Mouse (Mus musculus) embryo, embryonic 11.5 days (tissue): ENCODE data around the gene Gm36176.
A peak's percentile ranks its signal among the peaks of the same experiment; 100 is the strongest.
"Not testable (repeated sequence)": the region's sequence is repeated elsewhere in the genome, so short reads cannot be mapped to it uniquely, and the experiment has no call there.

ENCODE experiments used
- DNase-seq: peaks from one replicate; pipeline ENCODE4 v3.0.0-alpha.2; 2012; ENCODE audit warnings: low read depth, low spot score

Gm36176 gene

DNA sequence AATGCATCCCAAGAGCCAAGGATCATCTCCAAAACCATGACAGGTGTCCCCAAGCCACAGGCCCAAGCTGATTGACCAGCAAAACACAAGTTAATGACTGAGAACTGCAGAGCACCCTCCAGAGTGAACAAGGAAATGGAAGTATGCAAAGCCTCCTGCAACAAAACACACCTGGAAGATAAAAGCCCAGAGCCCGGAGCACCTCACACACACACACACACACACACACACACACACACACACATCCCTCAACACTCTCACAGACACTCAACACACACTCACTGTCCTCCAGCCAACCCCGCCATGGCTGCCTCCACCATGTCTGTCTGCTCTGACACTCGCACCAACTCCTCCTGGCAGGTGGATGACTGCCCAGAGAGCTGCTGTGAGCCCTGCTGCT, at the start of gene Gm36176:
Gm36176 (plus strand) TSS at position 301 of the 400 bp plus-strand sequence.
- DNase-seq = no peak

DNA sequence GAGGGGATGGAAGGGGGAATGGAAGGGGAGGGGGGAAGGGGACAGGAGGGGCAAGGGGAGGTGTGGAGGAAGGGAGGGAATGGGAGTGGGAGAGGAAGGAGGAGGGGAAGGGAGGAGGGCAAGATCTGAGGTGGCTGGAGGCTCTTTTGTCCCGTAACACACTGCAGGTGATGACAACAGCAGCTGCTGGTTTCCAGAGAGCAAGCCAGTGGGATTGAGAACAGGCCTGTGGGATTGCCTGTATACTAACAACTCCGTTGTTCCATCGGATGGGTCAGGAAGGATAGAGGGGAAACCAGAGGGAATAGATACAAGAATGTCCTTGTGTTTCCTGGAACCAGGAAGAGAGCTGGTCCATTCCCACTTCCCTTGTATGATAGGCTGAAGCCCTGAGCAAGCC, 48.9 kb upstream of the Gm36176 start:
- no peak for DNase-seq

DNA sequence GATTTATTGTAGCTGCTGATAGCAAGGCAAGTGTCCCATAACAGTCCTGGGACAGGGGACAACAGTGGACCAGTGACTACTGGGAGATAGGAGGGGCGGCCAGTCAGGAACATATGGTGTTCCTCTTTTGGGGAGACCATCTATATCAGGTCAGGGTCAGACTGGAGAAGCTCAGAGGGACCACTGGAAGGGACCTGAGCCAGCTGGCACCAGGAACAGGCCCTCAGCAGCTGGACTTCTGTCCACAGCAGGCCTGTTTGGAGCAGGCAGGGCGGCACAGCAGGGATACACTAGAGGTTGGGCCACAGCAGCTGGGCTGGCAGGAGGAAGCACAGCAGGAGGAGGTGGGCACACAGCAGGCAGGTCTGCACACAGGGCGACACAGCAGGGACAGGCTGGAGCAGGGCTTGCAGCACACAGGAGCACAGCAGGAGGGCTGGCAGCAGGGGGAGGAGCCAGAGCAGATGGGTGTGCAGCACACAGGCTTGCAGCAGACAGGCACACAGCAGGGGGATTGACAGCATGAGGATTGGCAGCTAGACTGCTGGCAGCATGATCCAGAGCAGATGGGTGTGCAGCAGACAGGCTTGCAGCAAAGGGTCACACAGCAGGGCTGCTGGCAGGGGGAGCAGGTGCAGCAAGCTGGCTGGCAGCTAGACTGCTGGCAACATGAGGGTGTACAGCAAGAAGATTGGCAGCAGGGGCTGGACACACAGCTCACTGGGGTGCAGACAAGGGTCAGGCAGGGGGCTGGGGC, 48.3 kb upstream of the Gm36176 start:
- DNase-seq = not testable (repeated sequence)

DNA sequence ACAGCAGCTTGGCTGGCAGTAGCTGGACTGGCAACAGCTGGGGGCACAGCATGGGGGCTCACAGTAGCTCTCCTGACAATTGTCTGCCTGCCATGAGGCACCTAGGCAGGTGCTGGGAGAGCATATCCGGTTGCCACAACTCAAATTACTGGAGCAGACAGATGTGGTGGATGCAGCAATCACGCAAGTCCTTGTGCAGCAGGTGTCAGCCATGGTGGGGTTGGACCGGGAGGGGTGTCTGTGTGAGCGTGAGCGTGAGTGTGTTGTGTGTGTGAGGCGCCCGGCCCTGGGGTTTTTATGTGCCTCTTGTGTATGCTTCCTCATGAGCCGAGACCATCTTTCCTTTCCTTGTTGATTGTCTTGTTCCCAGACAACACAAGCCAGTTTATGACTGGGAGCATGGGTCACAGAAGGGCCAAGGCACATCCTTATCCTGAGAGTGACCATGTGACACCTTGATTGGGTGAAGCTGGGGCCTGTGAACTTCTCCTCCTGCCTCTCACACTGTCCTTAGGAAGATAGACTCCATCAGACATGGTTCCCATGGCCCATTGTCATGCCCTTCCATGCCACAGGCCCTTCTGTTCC, 47.6 kb upstream of the Gm36176 start, which contains the start of gene Gm19668:
Gm19668 (minus strand) TSS at position 213 of the 588 bp plus-strand sequence.
- no peak for DNase-seq

DNA sequence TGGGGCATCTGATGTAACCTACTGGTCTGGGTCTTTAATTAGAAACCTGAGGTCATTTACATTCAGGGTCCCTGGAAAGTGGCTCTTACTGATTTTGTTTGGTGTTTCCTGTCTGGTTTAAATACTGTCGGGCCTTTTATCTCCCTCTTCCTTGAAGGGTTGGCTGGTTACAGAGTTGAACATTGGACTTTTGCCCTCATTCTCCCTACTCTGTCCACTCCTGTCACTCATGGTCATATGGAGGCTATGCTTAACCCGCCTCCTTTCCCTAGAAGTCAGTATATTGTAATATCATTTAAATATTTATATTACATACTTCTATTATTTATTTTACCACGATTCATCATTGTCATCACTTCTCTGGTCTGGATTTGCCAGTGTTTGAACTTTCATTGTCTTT, 42.5 kb upstream of the Gm36176 start:
- DNase-seq = no peak

DNA sequence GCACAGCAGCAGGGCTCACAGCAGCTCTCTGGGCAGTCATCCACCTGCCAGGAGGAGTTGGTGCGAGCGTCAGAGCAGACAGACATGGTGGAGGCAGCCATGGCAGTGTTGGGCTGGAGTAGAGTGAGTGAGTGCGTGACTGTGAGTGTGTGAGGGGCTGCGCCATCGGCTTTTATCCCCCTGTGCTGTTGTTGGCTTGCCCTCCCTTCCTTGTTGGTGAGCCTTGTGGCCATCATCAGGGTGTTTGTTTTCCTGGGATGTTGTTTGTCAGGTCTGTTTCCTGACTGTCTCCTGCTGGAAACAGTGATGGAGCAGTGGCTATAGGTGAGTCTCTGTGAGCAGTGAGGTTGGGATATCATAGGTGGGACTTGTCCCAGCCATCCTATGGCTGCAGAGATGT, 34.9 kb upstream of the Gm36176 start, which contains the start of gene Gm9507:
Gm9507 (minus strand) TSS at position 101 of the 400 bp plus-strand sequence.
- DNase-seq = no peak

DNA sequence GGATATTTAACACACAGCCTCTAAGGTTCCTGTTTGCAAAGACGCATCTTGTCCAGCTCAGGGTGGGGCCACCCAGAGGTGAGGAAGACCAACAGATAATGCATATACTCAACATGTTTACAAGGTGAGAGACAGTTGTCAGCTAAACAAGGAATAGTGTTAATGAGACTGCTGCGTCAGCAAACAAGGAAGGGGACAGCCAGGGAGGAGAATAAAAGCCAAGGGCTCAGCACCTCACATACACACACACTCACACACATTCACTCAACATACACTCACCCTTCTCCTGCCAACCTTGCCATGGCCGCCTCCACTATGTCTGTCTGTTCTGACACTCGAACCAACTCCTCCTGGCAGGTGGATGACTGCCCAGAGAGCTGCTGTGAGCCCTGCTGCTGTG, 32.2 kb upstream of the Gm36176 start, which contains the start of gene Gm2696:
Gm2696 (plus strand) TSS at position 301 of the 400 bp plus-strand sequence.
- no peak for DNase-seq

DNA sequence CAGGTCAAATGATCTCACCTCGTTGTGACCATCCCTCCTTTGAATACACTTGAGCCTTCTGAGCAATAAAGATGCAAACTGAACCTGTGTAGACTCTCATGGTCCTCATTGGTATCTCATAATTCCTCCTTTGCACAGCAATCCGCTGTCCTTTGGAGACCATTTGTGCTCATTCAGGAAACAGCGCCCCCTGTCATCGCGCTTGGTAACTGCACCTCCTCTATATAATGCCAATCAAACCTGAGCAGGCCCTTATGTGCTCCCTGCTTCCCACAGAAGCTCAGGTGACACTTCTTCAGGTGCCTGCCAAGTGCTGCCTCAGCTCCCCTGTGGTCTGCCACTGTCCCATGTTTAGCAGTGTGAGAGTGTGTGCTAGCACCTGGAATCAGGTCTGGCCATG, 31.1 kb upstream of the Gm36176 start:
- DNase-seq = peak; percentile 14

DNA sequence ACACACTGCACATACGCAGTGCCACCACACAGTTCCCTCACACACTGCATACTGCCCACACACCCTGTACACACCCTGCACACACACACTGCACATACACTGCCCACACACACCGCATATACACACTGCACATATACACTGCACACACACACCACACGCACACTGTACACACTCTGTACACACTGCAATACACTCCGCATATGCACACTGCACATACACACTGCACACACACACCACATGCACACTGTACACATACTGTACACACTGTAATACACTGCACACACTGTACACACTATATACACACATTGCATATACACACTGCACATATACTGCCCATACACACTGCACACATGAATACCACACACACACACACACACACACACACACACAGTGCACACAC, 28.1 kb upstream of the Gm36176 start:
- DNase-seq = no peak

DNA sequence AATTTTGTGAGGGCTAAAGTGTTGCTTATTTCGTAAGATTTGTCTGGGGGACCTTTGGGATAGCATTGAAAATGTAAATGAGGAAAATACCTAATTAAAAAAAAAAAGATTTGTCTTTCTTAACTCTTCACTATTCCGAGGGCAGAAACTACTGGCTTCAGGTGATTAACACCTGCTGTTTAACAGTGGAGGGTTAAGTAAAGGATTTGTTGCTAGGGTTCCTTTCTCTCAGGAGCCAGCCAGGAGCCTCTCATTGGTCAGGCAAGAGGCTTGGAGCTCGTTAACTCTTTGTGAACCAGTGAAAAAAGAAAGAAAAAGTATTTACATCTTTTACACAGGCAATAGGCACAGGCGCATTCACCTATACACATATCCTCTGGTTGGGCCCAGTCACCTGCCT, 27.4 kb upstream of the Gm36176 start:
- no peak for DNase-seq

DNA sequence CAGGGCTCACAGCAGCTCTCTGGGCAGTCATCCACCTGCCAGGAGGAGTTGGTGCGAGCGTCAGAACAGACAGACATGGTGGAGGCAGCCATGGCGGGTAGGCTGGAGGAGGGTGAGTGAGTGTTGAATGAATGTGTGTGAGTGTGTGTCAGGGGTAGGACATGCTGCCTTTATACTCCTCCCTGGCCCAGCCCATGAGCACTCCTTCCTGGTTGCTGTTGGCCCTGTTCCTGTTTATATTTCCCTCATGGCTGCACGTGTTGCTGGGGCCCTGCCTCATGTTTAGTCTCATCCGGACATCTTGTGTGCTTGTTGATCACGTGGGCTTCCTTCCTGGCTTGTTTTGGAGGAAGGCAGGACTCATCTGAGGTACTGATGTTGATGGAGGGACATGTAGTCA, 19.7 kb upstream of the Gm36176 start, which contains the start of gene Krtap10-4:
Krtap10-4 (minus strand) TSS at position 145 of the 400 bp plus-strand sequence.
- no peak for DNase-seq

DNA sequence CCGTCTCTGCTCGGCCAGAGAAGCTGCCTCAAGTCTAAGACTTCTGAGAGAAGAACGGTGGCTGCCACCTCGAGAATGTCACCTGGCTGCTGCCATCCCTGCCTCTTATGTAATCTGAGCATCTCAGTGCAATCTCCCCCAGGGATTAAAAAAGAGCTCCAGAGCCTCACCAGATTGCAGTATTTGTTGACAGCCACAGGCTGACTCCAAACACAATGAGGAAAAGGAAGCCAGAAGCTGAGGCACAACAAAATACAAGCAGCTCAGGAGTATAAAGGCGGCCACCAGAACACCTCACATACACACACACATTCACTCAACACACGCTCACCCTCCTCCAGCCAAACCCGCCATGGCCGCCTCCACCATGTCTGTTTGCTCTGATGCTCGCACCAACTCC, 11.0 kb upstream of the Gm36176 start, which contains the start of gene Krtap10-10:
Krtap10-10 (plus strand) TSS at position 301 of the 400 bp plus-strand sequence.
- no peak for DNase-seq

DNA sequence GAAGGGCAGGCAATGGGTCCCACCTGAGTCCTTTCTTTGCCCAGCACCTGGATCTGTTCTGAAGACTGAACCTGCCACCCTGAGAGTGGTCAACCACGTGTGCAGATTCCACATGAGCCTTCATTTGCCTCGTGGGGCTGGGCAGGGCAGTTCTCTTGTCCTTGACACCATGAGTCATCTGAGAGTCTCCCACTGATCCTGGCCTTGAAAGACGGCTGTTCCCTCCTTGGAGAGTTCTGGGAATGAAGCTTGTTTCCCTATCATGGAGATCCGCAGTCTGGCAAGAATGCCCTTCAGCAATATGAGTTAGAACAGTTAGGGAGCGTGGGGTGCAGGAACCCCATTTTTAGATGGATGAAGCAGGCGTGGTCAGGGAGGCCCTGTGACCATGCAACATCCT, 7.6 kb upstream of the Gm36176 start:
- no peak for DNase-seq

DNA sequence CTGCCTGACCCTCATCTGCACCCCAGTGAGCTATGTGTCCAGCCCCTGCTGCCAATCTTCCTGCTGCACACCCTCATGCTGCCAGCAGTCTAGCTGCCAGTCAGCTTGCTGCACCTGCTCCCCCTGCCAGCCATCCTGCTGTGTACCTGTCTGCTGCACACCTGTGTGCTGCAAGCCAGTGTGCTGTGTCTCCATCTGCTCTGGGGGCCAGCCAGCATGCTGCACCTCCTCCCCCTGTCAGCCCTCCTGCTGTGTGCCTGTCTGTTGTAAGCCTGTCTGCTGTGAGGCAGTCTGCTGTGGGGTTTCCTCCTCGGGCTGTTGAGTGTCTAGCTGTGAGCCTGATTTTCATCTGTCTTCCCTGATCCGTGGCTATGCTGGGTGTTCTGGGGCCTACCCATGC, 358 bp downstream of the Gm36176 start:
- DNase-seq = no peak

DNA sequence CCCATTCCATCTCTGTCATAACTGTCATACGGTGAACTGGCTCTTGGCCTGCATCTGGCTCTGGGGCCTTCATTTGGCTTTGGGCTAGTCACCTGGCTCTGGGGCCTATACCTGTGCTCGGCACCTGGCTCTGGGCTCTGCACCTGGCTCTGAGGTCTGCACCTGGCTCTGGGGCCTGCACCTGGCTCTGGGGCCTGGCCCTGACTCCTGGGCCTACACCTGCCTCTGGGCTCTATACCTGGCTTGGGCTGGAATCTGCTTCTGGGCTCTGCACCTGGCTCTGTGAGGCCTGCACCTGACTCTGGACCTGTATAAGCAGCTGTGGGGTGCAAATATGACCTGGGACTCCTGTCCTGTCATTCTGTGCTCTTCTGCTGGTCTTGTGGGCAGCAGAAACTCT, 935 bp downstream of the Gm36176 start:
- no peak for DNase-seq

DNA sequence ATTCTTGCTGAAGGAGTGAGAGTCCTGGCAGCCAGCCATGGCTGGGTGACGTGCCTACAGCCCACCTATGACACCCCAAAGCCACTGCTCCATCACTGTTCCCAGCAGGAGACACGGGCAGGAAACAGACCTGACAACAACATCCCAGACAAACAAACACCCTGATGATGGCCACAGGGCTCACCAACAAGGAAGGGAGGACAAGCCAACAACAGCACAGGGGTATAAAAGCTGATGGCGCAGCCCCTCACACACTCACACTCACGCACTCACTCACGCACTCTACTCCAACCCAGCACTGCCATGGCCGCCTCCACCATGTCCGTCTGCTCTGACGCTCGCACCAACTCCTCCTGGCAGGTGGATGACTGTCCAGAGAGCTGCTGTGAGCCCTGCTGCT, 6.0 kb downstream of the Gm36176 start, which contains the start of gene Gm10318:
Gm10318 (plus strand) TSS at position 301 of the 400 bp plus-strand sequence.
- DNase-seq = no peak

DNA sequence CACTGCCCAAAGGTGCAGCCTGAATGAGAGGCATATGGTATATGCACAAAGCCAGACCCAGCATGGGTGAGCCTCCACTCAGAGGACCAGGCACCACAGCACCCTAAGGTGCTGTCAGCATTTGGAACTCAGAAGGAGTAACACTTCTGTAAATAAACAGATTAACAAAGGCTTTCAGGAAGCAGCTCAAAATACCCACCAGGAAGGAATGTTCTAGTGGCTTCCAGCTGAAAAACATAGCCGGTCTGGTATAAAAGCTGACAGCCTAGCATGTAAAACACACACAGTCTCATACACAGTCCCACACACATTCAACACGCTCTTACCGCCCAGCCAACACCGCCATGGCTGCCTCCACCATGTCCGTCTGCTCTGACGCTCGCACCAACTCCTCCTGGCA, 15.1 kb downstream of the Gm36176 start, which contains the start of gene Gm3285:
Gm3285 (plus strand) TSS at position 301 of the 400 bp plus-strand sequence.
- no peak for DNase-seq

DNA sequence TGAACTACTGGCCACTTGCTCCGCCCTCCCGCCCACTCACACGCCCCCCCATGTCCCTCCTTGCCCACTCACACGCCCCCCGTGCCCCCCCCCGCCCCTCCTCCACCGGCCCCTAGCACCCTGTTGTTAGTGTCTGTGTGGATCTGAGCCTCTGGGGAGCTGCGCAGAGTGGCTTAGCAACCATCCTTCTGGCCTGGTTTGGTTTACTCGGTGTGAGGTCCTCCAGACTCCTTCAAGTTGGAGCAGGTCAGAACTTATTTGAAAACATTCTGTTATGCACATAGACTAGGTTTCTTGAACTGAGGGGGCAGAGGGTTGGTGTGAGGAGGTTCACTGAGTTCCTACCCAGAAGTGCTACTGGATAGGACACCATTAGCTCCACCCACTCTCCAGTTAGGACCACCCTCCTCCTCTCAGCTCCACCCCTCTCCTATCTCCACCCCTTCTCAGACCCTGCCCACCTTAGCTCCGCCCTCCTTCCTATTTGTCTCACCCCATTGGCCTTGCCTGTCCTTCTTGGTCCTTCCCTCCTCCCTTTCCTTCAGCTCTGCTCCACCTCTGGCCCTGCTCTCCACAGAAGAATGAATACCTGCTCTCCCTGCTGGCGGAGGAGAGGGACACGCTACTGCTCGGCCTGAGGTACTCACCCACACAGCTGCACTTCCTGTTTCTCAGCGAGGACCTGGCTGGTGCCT, 17.6 kb downstream of the Gm36176 start:
- DNase-seq = peak; percentile 24

DNA sequence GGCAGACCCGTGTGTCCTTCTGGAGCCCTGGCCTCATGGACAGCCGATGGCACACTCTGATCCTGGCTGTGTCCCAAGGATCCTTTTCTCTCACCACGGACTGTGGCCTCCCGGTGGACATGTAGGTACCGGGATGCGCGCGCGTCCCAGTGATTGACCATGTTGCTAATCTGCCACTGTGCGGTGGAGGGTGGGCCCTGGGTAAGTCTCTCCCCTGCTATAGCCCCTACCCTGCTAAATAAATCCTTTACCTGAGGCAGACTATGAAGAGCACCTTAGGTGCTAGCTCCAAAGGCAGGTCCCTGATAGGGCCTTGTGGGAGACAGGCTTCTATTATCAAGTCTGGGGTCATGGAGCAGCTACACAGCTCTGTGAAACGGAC, 18.1 kb downstream of the Gm36176 start:
- no peak for DNase-seq

DNA sequence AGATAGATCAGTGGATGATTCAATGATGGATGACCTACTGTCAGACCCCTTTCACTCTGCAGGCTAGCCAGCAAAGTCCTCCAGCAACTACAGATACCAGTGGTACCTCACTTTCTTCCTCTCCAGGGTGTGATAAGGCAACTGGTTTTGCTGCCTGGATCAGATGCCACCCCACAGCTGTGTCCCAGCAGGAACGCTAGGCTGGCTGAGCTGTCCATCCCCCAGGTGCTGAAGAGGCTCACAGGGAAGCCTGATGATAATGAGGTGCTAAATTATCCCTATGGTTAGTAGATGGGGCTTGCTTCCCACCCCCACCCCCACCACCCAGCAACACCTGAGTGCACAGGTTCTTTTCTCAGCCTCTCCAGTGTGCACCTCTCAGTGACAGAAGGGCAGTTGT, 20.9 kb downstream of the Gm36176 start:
- DNase-seq = no peak

DNA sequence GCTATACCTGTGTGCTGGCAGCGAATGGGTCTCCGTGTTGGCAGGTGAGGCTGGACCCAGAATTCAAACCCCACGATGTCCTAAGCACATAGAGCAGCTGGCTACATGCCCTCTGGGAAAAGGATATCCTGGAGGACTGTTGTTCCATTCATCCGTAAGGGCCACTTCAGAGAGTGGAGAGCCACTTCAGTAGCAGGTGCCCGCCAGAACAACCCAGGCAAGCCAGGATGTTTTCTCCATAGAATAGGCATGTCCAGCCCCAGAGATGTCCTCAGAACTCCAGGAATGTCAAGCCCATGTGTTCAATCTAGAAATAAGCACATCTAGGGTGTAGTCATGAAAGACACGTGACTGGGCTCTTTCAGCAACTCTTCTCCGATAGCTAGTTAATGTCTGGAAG, 23.0 kb downstream of the Gm36176 start:
- DNase-seq = no peak

DNA sequence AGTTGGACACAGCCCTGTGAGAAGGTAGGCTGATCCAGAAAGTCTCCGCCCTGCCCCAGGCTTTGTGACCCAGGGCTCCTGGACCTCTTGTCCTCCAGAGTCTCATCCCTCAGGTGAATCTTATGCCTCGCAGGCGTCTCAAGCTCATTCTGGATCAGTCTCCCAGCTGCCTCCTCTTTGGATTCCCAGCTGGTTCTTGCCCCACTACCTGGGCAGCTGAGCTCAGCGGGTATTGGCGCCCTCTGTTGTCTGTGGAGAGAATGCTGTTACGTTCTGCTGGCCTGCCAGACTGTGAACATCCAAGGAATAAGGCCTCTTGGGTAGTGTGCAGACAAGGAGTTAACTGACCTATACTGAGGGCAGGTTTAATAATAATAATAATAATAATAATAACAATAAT, 32.4 kb downstream of the Gm36176 start:
- DNase-seq = no peak
